Mouse (Mus musculus): ENCODE measurements around the gene Rasa4. TPM values are rescaled to one million over a fixed set of nuclear protein-coding genes. Genes with fewer than 3 reads are reported as not detected.

Gene Rasa4
- 8.0 TPM for total RNA-seq (2023)

GRCm38 (mm10) chr5:136083669-136084107, at the start of gene Rasa4:
Gene Rasa4 (plus strand): TSS chr5:136083916.

GRCm38 (mm10) chr5:136038258-136039214, 45.2 kb upstream of the Rasa4 start, which contains the start of gene Upk3b:
Gene Upk3b (plus strand): TSS chr5:136038496.

GRCm38 (mm10) chr5:136054301-136055077, 29.2 kb upstream of the Rasa4 start, which contains the start of gene Upk3bl:
Gene Upk3bl (plus strand): TSS chr5:136054492.

GRCm38 (mm10) chr5:136115891-136116783, 32.4 kb downstream of the Rasa4 start, which contains the start of gene Polr2j:
Gene Polr2j (plus strand): TSS chr5:136116631.

GRCm38 (mm10) chr5:136135571-136136291, 52.0 kb downstream of the Rasa4 start, which contains the start of the genes Lrwd1 and Alkbh4:
Gene Lrwd1 (minus strand): TSS chr5:136136074.
Gene Alkbh4 (plus strand): TSS chr5:136136146.

Other genes with a start within 250 kb of the Rasa4 start
- 0.67 TPM for gene Hspb1, start 196.0 kb upstream of the Rasa4 start, total RNA-seq (2023)
- gene Ywhag, start 149.3 kb upstream of the Rasa4 start, total RNA-seq (2023), result 54.6 TPM
- gene Ssc4d, start 109.4 kb upstream of the Rasa4 start, total RNA-seq (2023), result not detected
- gene Zp3, start 103.8 kb upstream of the Rasa4 start, total RNA-seq (2023), result not detected
- gene Dtx2, start 89.1 kb upstream of the Rasa4 start, total RNA-seq (2023), result 30.5 TPM
- not detected for gene Upk3b, start 45.4 kb upstream of the Rasa4 start, total RNA-seq (2023)
- gene Upk3bl, start 29.4 kb upstream of the Rasa4 start, total RNA-seq (2023), result not detected
- 44.6 TPM for gene Polr2j, start 32.7 kb downstream of the Rasa4 start, total RNA-seq (2023)
- 41.4 TPM for gene Lrwd1, start 52.2 kb downstream of the Rasa4 start, total RNA-seq (2023)
- gene Alkbh4, start 52.2 kb downstream of the Rasa4 start, total RNA-seq (2023), result 24.5 TPM
- 168 TPM for gene Orai2, start 86.8 kb downstream of the Rasa4 start, total RNA-seq (2023)
- gene Prkrip1, start 115.0 kb downstream of the Rasa4 start, total RNA-seq (2023), result 29.5 TPM
- 2.2 TPM for gene Sh2b2, start 162.6 kb downstream of the Rasa4 start, total RNA-seq (2023)